Mouse (Mus musculus): Measurements from ENCODE around the gene Col5a1.
A peak's percentile ranks its signal among the peaks of the same experiment; 100 is the strongest.

Gene Col5a1

DNA sequence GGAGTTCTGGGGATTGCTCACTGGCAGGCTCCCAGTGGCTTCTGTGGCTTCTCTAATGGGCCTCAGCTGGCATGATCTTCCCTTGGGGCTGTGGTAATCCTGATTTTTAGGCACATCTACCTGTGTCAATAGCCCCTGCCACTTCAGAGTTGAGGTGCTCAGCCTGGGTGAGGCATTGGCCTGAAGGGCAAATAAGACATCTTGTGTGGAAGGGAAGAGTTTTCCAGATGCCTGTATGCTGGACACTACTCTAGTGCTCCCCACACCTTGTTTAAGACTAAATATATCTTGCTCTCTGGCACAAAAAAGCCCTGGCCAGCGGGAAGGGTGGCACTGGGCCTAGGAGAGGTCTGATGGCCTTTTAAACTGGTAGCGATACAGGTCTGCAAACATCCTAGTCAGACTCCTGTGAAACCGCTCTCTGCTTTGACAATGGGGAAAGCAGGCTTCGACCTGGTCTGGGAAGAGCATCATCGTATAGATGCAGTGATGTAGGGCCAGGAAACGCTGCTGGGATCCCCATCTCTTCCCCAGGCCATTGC, 33.2 kb downstream of the Col5a1 start:
- no peak for DNase-seq (ENCODE audit: low spot score)

DNA sequence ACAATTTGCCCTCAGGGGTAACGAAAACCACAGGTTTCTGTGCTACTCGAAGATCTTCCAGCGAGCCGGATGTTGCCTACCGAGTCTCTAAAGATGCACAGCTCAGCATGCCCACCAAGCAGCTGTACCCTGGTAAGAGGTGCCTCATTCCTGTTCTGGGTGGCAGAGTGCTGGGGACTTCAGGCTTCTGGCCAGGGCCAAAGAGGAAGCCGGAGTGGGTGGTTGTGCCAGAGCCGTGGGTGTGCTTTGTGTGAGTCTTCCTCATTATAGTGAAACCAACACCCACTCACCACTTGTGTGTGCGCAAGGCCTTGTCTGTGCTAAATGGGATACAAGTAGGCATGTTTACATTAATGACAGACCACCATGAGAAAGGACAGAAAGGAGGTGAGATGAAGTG, 35.8 kb downstream of the Col5a1 start:
- DNase-seq (ENCODE audit: low spot score) = no peak

- no peak for DNase-seq (ENCODE audit: low spot score)
These were observed 37.5 kb downstream of the Col5a1 start for GRCm38 (mm10) chr2:27923718-27924117.

DNA sequence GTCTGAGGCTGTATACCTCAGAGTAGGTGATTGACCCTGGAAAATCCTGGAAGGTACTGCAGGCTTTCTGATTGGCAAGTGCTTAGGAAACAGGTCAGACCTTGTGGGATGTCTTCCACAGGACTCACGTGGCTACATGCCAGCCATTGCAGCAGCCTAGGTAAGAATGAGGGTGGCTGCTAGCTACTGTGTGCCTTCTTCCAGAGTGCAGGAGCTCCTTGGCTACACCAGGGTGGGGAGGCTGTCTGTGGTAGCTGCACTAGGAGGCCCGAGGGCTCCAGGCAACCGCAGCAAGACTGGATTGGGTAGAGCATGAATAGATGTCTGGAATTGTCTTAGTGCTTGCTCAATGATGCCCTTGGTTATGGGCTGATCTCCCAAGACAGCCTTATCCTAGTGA, 38.2 kb downstream of the Col5a1 start:
- no peak for DNase-seq (ENCODE audit: low spot score)

GRCm38 (mm10) chr2:27926478-27927165, 40.4 kb downstream of the Col5a1 start:
- no peak for DNase-seq (ENCODE audit: low spot score)

DNA sequence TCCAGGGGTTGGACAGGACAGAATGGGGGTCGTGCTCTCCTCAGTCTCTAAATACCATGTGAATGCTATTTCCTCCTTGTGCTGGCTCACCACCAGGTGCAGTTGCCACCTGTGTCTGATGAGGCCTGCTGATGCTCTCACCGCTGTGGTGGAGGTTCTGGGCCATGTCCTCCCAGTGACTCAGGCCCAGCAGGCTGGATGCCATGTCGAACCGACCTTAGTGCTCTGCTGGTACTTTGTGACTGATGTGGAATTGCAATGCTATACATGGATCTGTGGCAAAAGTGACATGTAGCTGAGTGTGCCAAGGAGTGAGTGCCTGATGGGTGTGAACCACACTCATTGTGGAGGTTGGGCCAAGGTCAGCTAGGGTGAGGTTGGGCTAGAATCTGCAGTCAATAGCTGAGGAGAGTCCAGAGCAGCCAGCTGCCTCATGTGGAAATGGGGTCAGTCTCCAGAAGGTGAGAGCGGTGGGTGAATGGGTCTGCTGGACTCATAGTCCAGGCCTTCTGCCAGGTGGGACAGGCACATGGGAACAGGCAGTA, 44.3 kb downstream of the Col5a1 start:
- DNase-seq (ENCODE audit: low spot score) = no peak

- no peak for DNase-seq (ENCODE audit: low spot score)
These were observed 44.9 kb downstream of the Col5a1 start for GRCm38 (mm10) chr2:27931130-27931529.

- DNase-seq (ENCODE audit: low spot score) = no peak
These were observed 45.7 kb downstream of the Col5a1 start for GRCm38 (mm10) chr2:27931971-27932370.

- DNase-seq (ENCODE audit: low spot score) = peak; percentile 68
These were observed 48.0 kb downstream of the Col5a1 start for GRCm38 (mm10) chr2:27934269-27934668.

- DNase-seq (ENCODE audit: low spot score) = no peak
These were observed 48.6 kb downstream of the Col5a1 start for GRCm38 (mm10) chr2:27934831-27935230.

GRCm38 (mm10) chr2:27935441-27935840, 49.2 kb downstream of the Col5a1 start:
- no peak for DNase-seq (ENCODE audit: low spot score)

GRCm38 (mm10) chr2:27936607-27937191, 50.5 kb downstream of the Col5a1 start:
- no peak for DNase-seq (ENCODE audit: low spot score)

GRCm38 (mm10) chr2:27939433-27939832, 53.2 kb downstream of the Col5a1 start:
- no peak for DNase-seq (ENCODE audit: low spot score)

GRCm38 (mm10) chr2:27940144-27940543, 53.9 kb downstream of the Col5a1 start:
- DNase-seq (ENCODE audit: low spot score) = no peak

GRCm38 (mm10) chr2:27947252-27947651, 61.0 kb downstream of the Col5a1 start:
- no peak for DNase-seq (ENCODE audit: low spot score)

DNA sequence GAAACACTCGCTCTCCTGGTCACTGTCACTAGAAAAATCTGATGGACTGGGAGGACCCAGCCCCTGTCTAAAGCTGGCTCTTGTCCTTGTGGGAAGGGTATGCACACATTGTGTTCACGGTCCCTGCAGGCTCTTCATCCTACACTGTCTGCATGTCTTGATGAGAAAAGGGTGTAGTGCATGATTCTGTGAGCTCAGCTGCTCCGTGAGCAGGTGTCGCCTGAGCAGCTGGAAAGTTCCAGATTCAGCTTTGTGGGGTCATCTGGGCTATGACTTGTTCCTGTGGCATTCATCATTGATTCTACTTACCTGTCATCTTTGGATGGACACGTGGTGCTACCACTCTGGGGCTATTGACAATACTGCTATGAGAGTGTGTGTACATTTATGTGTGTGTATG, 61.7 kb downstream of the Col5a1 start:
- no peak for DNase-seq (ENCODE audit: low spot score)

DNA sequence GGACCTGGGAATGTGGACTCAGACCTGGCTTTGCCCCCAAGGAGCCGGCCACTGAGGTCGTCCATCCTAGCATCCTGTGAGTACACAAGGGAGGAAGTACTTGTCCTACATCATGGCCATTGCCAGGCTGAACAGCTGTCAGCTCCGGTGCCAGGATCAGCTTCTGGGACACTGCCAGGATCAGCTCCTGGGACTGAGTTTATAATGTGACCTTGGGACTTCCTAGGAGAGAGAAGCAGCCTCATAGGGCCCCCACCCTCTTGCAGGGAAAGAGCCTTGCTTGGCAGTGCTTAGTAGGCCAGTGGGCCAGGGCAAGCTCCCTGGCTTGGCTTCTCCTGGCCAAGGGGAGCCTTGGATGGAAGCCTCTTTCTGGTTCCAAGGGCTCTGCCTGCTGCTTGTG, 67.6 kb downstream of the Col5a1 start:
- DNase-seq (ENCODE audit: low spot score) = no peak

DNA sequence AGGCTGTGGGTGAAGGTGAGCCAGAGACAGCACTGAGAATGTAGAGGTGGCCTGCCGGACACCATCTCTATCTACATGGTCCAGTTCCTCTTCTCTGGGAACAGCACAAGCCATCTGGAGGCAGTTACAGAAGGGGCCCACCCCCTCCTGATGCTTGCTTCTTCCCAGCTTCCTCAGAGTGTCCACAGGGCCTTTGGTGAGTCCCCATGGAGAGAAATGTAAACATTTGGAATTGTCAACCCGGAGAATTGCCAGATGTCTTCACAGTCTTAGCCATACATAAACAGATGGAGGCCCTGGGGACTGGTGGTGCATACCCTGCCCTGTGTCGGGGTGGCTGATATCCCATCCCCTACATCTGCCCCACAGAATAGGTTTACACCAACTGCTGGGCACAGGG, 68.7 kb downstream of the Col5a1 start:
- no peak for DNase-seq (ENCODE audit: low spot score)

- DNase-seq (ENCODE audit: low spot score) = no peak
These were observed 70.5 kb downstream of the Col5a1 start for GRCm38 (mm10) chr2:27956751-27957150.

DNA sequence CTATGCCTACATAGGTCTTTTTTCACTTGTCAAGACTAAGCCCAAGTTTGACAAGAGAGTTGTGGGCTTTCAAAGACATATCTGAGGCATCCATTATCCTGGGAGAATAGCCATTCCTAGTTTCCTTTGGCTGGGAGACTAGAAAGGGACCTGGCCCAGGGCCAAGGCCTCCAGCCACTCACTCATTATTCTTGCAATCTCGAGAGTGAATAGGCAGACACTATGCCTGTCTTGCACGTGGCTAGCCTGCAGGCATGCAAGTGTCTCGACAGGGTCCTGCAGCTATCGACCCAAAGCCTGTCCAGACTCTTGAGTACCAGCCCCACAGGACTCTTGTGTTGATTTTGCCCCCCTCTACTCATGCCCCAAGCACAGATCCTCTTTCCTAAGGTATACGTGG, 71.0 kb downstream of the Col5a1 start:
- no peak for DNase-seq (ENCODE audit: low spot score)

GRCm38 (mm10) chr2:27959275-27959674, 73.0 kb downstream of the Col5a1 start:
- DNase-seq (ENCODE audit: low spot score) = no peak

GRCm38 (mm10) chr2:27961190-27961589, 75.0 kb downstream of the Col5a1 start:
- no peak for DNase-seq (ENCODE audit: low spot score)

DNA sequence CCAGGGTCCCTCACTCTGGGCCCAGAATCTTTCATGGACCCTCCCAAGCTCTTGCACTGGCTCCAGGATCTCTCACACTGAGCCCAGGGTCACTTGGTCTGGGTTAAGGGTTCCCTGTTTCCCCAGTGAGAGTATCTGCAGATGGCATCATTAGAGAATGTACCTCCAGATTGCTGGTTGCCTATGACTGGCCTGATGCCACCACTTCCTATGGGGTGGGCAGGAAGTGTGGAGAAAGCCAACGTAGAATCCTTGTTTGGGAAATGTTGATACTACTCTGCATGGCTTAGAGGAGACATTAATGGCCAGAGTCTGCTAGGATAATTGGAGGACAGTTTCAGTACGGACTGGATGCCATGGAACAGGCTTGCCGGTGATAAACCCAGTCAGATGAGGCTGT, 76.2 kb downstream of the Col5a1 start:
- DNase-seq (ENCODE audit: low spot score) = no peak

DNA sequence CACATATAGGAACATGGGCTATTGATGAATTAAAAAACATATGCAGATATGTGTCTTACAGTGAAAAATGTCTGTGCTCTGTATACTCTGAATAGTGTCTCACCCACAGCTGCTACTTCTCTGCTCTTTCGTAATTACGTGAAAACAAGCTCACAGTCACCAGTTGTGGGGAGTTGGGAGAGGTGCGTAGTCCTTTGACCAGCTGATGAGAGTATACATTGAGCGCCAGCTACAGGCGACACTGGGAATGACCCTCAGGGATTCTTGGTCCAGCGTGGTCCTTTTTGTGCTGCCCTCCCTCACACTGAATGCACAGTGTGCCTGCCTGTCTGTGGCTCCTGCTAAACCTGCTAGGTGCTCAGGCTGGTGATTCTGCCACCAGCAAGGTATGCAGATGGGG, 82.9 kb downstream of the Col5a1 start:
- DNase-seq (ENCODE audit: low spot score) = peak; percentile 33

Data from ovary, postnatal 14 days (tissue).